Mouse (Mus musculus) A20 (cell line): ENCODE measurements around the gene Suz12.
A peak's percentile ranks its signal among the peaks of the same experiment; 100 is the strongest.
"Not testable (repeated sequence)": the region's sequence is repeated elsewhere in the genome, so short reads cannot be mapped to it uniquely, and the experiment has no call there.

Source experiments
- DNase-seq: peaks from one replicate; pipeline ENCODE4 v3.0.0-alpha.2; 2011; ENCODE audit warnings: low read depth, low spot score

Gene Suz12

DNA sequence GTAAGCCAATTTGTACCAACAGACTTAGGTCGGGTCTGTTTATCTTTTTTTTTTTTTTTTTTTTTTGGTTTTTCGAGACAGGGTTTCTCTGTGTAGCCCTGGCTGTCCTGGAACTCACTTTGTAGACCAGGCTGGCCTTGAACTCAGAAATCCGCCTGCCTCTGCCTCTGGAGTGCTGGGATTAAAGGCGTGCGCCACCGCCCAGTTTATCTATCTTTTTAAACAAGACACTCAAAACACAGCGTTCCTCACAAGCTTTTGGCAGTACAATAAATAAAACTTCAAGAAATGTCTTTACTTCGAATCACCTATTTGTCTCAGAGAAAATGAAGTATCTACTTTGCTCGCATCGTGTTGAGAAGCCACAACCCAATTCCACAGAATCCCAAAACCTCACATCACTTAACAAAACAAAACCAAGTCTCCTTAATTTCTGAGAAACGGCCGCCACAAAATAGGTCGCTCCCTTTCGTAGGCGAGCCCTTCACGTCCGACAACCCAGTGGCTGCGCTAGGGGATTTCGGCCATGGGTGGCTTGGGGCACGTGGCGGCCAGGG, 793 bp upstream of the Suz12 start:
- DNase-seq, result no peak

GRCm38 (mm10) chr11:79993356-79994270, 707 bp downstream of the Suz12 start:
- peak; percentile 60 for DNase-seq

DNA sequence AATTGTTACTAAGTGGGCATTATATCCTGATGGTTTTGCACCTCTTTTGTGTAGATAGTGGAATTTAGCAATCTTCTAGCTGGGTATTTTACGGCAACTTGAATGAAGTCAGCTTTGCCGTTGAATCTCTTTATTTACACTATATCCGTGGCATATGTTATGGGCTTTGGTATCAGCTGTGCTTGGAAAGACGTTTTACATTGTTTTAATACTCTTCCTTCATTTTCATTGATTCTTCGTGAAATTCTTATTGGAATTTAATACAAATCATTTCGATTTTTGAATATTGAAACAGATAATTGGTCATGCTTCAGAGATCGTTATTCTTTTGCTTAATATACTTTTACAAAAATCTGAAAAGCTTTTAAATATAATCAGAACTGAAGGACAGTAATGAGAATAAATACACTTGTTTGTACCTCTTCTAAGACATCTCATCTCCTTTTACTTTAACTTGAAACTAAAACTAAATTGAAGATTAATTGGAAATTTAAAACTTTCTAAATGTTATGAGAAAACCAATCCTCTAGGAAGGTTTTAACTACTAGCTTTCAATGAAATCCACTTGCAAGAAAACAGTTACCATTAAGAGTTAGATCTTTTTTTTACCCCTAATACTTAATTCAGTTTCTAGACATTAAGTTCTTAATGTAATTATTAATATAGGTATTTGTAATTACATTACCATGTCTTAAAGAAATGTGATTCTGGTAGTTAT, 1.5 kb downstream of the Suz12 start:
- no peak for DNase-seq

DNA sequence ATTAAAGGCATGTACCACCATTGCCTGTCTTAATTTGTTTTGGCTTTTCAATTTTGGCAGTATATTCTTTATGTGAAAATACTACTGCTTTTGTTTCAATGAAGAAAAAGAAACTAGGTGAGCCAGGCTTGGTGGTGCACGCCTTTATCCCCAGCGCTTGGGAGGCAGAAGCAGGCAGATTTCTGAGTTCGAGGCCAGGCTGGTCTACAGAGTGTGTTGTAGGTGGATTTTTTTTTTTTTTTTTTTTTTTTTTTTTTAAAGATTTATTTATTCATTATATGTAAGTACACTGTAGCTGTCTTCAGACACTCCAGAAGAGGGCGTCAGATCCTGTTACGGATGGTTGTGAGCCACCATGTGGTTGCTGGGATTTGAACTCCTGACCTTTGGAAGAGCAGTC, 23.6 kb downstream of the Suz12 start:
- not testable (repeated sequence) for DNase-seq

DNA sequence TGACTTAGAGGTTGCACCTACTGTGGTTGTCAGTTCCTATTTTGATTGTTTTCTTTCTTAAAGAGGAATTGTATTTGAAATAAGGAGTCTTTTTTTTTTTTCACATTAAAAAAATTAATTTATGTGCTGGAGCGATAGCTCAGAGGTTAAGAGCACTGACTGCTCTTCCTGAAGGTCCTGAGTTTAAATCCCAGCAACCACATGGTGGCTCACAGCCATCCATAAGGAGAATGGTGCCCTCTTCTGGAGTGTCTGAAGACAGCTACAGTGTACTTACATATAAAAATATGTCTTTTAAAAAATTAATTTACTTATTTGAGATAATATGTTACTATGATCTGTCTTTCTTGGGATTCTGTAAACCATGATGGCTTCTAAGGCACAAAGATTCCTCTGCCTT, 26.9 kb downstream of the Suz12 start:
- no peak for DNase-seq

GRCm38 (mm10) chr11:80021306-80021705, 28.4 kb downstream of the Suz12 start:
- no peak for DNase-seq

DNA sequence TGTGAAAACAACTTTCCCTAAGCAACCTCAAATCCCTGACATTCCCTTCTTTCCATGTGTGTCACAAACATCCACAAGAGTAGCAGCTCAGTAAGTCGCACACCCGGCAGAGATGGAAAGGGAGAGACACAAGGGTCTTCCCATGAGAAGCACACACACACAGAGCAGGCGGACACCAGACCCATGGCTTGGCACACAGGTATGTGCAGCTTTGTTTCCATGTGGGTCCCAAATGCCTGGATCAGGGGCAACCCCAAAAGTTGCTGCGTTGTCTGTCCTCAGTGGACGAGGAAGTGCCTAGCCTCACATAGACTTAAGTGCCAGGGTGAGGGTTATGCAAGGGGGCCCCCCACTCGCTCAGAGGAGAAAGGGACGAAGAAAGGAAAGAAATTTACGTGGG, 44.6 kb downstream of the Suz12 start:
- no peak for DNase-seq

- DNase-seq, result peak; percentile 70
These were observed 49.9 kb downstream of the Suz12 start for GRCm38 (mm10) chr11:80042615-80043418.

DNA sequence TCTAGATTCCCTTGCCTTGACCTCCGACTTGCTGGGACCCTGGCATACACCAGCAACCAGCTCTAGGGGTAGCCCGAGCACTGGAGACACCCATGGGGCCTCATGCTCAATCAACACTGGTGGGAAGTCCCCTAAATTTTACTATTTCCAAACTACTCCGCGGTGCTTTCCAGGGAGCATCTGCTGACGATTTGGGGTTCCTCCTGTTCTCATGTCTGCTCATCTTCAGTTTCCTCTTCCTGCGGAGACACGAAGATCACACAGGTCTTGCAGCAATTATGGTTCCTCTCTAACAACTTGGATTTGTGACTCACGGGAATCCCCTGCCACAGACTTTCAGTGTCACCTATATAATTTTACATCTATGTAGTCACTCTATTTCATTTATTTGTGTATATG, 50.5 kb downstream of the Suz12 start:
- DNase-seq, result peak; percentile 70

DNA sequence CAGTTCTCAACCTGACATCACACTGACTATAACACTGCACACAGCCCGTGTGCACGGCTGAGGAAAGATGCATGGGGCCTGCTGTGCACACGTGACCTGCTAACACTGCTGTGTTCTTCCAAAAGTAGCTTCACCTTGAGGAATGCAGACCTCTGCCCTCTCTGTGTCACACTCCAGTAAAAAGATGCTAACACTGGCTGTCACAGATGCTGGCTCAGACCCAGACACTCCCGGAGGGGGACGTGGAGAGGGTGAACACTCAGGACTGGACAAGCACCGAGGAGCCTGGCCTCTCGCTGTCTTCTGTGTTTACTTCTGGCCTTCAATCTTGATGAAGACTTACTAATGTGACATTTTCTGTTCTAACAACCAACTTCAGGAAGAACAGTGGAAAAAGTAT, 54.0 kb downstream of the Suz12 start:
- DNase-seq, result no peak

GRCm38 (mm10) chr11:80050088-80050487, 57.2 kb downstream of the Suz12 start:
- no peak for DNase-seq

- no peak for DNase-seq
These were observed 59.5 kb downstream of the Suz12 start for GRCm38 (mm10) chr11:80052456-80052855.

GRCm38 (mm10) chr11:80053171-80053570, 60.3 kb downstream of the Suz12 start:
- no peak for DNase-seq

DNA sequence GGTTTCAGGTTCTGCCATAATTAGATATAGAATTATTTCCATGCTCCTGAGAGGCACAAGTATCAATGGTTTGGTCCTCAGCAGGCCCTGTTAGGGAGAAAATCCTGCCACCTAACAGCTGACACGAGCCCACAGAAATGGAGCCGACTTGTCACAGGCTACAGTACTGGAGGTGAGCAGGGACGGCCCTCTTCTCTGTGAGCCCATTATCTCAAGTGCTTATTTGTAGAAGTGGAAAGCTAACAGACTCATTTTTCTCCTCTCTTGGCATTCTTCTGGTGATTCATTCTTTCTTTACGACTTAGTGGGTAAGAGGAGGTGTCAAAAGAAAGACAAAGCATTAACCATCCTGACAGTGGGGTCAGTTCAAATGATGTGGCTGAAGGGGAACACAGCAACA, 61.8 kb downstream of the Suz12 start:
- DNase-seq, result no peak

- no peak for DNase-seq
These were observed 63.2 kb downstream of the Suz12 start for GRCm38 (mm10) chr11:80056141-80056540.

- DNase-seq, result no peak
These were observed 69.3 kb downstream of the Suz12 start for GRCm38 (mm10) chr11:80062159-80062558.

GRCm38 (mm10) chr11:80066373-80066772, 73.5 kb downstream of the Suz12 start:
- DNase-seq, result not testable (repeated sequence)

- DNase-seq, result peak; percentile 42
These were observed 74.7 kb downstream of the Suz12 start for GRCm38 (mm10) chr11:80067558-80067957.

DNA sequence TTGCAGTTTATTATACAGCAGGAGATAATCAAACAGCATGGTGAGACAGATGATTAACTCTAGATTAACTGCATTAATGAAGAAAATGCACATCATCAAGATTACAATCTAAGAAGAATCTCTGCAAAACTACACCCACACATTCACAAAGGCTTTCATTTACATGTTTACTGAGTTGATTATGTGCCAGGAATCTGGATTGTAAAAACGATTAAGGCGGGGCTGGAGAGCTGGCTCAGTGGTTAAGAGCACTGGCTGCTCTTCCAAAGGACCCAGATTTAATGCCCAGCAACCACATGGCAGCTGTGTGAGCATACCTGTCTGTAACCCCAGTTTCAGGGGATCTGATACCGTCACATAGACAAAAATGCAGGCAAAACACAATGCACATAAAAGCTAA, 76.9 kb downstream of the Suz12 start:
- DNase-seq, result no peak

DNA sequence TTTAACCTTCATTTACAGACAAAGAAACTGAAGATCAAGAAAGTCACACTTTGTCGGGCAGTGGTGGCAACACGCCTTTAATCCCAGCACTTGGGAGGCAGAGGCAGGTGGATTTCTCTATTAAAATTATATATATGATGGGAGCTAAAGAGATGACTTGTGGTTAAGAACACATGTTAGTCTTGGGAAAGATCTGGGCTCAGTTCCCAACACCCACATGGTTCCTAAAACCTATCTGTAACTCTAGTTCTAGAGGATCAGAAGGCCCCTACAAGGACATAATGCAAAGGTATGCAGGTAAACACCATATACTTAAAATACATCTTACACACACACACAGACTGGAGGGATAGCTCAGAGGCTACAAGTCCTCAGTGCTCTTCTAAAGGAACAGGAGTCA, 78.1 kb downstream of the Suz12 start:
- DNase-seq, result no peak

- DNase-seq, result peak; percentile 68
These were observed 79.5 kb downstream of the Suz12 start for GRCm38 (mm10) chr11:80072365-80072764.
